Mouse (Mus musculus) cerebellum, adult 9-11 months (tissue): Measurements from ENCODE around the gene Syn3.

Experiments used
- DNase-seq: peaks from one replicate; pipeline ENCODE4 v3.0.0; 2022

Gene Syn3

DNA sequence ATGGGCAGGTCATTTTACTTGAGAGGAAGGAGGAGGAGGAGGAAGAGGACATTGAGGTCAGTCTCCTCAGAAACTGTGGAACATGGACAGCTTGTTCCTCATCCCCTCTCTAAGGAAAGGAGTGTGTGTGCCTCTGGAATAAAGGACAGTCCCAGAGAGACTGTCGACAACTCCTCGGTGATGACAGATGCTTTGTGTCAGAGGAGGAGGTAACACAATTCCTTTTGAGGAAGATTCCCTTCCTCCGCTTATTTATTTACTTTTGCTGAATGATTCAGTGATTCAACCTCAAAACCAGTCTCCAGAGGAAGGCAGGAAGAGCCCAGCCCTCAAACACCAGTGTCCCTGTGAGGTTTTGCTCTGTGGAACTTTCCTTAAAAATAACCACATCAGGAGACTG is 228.4 kb downstream of the Syn3 start:
- no peak for DNase-seq

DNA sequence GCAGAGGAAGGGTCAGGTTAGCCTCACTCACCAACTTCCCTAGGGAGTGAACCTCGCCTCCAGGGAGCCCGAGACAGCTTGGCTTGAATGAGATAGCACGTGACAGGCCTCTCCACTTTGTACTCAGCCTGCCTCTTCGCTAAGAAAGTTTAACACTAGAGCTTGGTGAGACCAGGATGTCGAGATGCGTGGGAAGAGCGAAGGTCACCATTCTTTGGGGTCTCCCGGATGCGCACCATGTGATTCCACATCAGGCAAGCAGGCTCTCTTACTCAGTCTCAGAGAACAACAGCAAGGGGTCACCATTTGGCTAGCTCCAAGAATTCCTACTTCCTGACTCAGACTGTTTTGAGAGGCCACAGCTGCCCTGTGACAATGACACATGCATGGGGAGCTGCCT is 234.1 kb downstream of the Syn3 start:
- DNase-seq = no peak

DNA sequence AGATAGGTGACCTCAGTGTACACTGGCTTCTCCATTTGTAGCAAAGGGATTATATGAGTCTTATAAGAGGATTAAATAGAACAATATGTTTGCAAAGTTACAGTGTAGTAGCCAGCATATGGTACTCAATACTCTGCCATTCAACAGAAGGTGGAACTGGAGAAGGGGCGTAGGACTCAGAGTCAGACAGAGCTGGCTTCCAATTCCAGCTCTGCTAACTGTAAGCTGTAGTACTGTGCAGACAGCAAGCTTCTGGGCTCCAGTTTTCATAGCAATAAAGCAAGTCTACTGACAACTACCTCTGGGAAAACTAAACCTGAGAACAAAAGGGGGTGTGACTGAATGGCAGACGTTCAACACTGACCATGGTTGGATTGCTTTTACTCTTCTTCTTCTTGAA is 237.0 kb downstream of the Syn3 start:
- no peak for DNase-seq

DNA sequence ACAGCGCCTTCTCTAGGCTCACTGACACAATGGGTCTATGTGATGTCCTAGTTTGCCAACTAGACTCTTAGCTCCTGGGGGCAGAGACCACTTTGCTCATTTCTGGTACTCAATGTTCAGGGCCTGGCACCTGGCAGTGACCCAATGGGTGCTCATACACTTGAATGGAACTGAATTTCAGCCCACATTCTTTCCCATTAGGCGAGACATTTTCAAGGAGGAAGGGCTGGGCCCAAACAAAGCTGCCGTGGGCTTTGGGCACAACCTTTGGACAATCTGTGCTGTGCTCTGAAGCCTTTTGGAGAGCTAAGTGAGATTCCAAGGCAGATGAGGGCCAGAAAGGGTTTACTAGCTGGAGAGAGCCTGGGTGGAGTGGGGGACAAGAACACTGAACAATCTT is 239.7 kb downstream of the Syn3 start:
- DNase-seq = no peak

GRCm38 (mm10) chr10:86258046-86258445 is 240.7 kb downstream of the Syn3 start:
- no peak for DNase-seq

GRCm38 (mm10) chr10:86257045-86257444 is 241.7 kb downstream of the Syn3 start:
- DNase-seq = no peak

DNA sequence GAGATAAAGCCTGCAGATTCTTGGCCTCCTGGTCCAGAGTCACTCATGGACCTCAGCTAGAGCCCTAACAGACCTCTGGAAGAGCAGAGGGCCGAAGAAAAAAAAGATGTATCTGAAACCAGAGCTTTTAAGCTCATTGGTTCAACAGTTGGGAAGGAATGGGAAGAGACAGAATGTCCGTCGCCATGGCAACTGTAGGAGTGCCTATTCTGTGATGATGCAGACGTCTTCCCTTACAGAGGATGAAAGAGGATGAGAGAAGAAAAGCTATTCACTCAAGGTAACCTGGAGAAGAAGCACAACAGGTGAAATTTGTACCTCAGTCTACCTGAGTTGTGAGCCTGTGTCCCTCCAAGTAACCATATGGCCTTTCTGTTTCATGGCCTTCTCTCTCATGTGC is 242.5 kb downstream of the Syn3 start:
- DNase-seq = no peak

DNA sequence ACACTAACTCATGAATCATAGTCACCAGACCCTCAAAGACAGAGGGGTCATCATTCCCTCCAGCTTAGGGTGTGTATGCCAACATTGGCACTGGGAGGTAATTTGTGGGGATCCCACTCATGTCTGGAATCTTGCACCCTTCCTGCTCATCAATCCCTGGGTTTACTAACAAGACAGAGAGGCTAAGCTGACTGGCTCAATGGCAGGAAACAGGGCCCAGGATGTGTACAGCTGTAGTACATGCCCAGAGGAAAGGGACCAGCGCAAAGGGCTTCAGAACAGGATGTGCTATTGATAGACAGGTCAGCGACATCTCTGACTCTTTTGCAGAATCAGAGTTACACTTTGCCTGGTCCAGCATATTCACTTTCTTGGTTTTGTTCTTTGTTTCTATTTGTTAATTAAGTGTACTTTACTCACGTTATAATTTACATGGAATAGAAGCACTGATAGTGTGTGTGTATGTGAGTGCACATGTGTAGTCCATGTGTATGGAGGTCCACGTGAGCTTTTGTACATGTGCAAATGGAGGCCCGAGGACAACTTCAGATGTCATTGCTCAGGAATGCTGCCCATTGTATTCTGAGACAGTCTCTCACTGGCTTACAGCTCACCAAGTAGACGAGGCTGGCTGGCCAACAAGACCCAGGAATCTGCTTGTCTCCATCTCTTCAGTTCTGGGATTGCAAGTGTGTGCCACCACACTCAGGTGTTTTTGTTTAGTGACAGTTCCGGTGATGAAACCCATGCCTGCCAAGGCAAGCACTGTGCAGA is 248.4 kb downstream of the Syn3 start:
- DNase-seq = no peak

- DNase-seq = no peak
These were observed 249.4 kb downstream of the Syn3 start for GRCm38 (mm10) chr10:86249283-86249682.

DNA sequence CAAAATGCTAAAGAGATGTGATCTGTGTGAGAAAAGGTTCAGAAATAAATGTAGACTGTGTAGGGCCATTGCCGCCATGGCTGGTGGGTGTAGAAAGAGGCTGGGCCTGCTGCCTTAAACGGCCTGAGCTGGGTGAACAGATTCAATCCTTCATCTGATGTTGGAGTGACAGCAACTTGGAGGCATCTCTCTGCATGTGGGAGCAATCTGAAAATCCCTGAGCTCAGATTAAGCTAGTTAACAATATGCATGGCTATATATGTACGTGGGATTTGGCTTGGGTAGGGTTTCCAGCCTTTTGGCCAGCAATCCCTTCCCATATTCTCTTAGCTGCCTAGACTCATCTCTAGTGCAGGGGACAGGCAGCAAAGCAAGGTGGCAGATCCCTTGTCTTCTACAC is 249.9 kb downstream of the Syn3 start:
- DNase-seq = no peak

DNA sequence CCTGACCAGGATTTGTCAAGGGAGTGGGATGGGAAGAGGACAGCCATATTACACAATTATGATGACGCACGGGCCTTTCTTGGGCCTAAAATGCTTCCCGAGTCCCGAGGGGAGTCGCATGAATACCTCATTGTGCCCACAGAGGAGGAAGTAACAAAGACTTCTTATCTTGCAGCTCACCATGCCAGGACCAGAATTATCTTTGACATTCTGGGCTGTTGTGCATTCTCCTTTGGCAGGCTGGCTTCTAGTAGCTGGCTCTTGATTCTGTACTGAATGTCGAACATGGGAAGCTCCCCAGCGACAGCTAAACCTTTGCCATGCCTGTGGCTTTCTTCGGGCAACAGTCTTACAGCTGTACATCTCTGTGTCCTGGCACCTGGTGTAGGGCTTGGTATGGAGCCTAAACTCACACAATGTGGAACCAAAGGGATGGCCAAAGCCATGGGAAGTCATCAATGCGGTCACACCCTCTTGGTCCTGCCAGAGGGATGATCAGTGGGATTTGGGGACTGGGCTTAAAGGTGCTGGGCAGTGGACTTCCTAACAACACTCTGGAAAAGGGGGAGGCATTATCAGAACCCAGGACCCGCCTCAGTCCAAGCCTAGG is 250.5 kb downstream of the Syn3 start:
- DNase-seq = no peak

DNA sequence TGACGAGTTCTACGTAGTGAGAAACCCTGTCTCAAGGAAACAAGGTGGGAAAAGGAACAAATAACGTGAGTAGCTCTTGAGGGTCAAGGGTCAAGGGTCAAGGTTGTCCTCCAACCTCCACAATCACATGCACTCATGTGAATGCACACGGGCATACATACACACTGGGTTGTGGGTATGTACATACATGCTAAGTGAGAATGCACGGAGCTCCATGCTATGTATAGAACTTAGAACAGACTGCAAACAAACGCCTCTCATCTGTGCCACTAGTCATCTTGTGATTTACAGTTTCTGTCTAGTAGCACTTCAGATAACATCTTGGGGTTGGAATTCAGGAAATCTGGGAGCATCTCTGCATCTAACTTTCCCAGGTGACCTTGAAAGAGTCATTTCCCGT is 253.3 kb downstream of the Syn3 start:
- no peak for DNase-seq

DNA sequence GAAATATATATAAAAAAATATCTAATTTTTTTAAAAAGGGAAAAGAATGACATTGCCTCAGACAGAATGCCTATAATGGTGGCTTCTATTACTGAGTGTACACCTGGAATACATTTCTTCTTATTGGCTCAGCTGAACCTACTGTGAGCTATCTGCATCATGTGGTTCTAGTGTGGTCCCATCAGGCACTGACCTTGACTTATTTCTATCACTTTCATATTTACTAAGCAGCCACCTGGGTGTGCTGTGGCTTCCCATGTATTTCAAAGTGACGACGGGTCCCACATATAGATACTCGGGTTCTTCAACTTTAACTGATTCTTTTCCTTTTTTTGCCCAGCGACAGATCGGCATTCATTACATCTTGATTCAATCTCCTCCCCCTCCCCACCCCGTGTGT is 255.2 kb downstream of the Syn3 start:
- DNase-seq = no peak

GRCm38 (mm10) chr10:86242721-86243120 is 256.0 kb downstream of the Syn3 start:
- no peak for DNase-seq

DNA sequence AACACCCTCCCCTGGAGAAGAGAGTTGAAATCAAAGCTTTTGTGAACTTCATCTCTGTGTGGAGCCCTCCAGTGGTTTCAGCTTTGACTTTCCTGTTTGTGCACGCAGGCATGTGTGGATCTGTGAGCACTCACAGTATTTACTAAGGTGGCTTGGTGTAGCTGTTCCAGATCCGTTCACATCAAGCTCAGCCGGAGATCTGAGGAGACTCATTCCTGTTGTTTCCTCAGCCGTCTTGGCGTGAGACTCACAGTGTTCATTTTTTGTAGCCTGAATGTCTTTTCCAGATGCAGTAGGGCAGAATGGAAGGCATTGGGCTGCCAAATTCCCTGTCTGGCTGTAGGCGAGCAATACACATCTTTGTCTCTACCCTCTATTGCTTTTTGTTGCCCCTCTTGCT is 268.7 kb downstream of the Syn3 start:
- DNase-seq = no peak

DNA sequence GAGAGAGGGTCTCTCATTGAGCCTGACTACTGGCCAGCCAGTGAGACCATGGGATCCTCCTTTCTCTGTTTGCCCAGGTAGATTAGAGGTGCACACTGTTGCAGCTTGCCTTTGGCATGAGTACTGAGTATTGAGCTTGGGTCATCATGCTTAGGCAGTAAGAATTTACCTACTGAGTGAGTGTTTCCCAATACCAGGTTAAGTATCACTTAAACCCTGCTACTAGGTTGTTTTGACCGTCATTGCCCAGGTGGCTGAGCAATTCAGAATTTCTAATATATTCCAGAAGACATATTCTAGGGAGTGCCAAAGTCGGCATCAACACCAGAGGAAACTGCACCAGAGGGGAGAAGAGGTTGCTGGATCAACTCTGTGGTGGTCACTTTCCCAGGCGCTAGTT is 273.2 kb downstream of the Syn3 start:
- DNase-seq = no peak

DNA sequence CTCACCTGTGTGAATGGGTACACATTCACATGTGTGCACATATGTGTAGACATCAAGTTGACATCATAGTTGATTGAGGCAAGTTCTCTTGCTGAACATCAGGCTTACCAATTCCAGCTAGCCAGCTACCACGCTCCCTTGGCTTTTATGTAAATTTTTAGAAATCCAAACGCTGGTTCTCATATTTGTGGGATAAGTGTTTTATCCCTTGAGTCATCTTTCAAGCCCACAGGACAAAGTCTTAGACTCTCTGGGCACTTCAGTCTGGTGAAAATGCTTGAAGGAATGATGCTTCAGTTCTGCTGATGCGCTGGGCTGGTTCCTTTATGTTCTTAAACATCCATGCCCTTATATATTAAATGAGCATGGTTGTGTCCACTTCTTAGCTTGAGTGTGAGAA is 279.7 kb downstream of the Syn3 start:
- no peak for DNase-seq

GRCm38 (mm10) chr10:86216836-86217235 is 281.9 kb downstream of the Syn3 start:
- DNase-seq = no peak

- DNase-seq = no peak
These were observed 286.6 kb downstream of the Syn3 start for GRCm38 (mm10) chr10:86212062-86212461.

- DNase-seq = peak; percentile 38
These were observed 294.8 kb downstream of the Syn3 start for GRCm38 (mm10) chr10:86203915-86204314.

- no peak for DNase-seq
These were observed 295.5 kb downstream of the Syn3 start for GRCm38 (mm10) chr10:86203175-86203574.

DNA sequence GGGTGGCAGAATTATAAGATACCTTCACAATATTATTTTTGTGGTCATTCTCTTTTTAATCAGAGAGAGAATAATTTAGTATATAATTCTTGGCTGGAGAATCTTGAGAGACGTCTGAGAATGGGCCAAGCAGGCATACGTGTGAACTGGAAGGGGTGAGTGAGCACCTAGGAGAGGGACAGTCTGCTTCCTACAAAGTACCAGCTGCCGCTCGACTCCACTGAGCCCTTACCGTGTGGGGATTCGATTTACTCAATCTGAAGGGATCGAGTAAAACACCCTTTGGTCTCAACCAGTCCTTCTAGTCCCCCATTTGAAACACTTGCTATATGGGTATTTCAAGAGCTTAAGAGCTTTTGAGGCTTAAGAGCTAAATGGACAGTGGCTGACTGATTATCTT is 296.9 kb downstream of the Syn3 start:
- no peak for DNase-seq

DNA sequence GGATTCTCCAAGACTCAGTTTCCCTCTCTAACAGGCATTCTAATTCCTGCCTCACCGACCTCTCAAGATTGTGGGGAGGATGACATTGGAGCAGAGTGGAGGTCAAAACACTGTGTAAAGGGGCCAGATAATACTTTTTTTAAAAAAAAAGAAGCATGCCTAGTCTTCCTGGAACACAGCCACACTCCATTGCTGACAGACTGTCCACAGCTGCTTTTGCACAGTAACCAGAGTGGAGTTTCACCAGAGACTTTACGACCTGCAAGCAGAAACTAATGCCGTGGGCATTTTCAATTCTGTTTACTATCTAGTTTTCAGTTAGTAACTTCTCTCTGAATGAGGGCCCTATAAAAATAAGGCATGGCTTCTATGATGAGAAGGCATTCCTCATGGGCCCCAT is 297.7 kb downstream of the Syn3 start:
- DNase-seq = no peak

- DNase-seq = no peak
These were observed 302.2 kb downstream of the Syn3 start for GRCm38 (mm10) chr10:86196414-86197025.

DNA sequence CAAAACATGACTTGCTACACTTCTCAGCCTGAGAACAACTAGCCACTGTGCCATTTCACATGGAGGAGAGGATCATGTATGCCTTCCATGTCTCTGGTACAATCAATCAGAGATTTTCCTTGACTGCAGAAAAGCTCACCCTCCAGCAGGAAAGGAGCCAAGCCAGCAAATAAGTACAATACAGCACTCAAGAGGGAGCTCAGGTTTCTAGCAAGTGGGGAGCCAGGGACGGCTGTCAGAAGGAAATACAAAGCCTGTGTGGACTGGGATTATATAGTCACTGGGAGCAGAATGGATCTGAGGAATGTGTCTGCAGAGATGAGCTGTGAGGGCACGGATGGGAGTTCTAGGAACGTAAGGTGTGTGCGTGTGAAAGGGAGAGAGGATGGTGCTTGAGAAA is 304.0 kb downstream of the Syn3 start:
- no peak for DNase-seq
